Mouse (Mus musculus): Measurements from ENCODE around the gene Rhov.
A peak's percentile ranks its signal among the peaks of the same experiment; 100 is the strongest.

Gene Rhov

DNA sequence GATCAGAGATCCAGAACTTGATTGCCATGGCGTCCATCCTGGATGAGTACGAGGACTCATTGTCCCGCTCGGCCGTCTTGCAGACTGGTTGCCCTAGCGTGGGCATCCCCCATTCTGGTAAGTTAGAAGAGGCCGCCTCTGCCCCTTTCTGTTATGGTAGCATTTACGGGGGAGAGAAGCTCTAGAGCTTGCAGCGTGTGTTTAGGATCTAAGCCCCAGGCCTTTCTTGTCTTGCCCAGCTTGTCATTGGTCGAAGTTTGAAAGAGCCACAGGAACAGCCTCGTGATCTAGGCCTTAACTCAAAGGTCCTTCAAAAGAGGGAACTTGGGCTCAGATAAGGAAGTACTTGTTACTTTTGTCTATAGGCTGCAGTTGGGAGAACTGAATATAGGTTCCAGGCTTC lies 17.9 kb upstream of the Rhov start:
- DNase-seq (ENCODE audit: extremely low spot score) = no peak

DNA sequence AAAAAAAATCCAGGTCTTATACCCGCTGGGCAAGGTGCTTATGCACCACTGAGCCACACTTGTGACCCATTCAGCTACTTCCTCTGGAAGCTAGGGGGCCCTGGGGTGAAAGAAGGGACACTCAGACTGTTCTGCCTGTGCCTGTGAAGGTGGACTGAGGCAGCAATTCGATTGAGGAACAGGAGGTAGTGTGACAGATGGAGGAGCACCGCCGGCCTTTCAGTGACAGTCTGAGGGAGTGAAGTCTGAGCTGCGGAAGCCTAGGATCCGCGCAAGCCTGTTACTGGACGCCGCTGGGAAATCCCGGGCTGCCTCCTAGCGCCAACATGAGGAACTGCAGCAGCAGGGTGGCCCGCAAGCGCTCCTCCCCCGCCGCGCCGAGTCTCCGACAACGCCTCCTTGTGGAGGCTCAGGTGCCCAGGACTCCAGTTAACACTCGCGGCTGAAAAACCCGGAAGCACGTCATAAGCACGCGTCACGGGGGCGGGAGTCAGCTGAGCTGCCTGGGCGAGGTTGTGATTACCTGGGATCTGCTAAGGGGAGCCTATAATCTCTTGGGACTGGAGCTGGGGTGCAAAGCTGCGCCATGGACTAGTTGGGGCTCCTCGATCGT lies 17.3 kb upstream of the Rhov start, which contains the start of gene Vps18:
Vps18 (plus strand) TSS at position 471 of the 613 bp plus-strand sequence.
- peak; percentile 99 for DNase-seq (ENCODE audit: extremely low spot score)

DNA sequence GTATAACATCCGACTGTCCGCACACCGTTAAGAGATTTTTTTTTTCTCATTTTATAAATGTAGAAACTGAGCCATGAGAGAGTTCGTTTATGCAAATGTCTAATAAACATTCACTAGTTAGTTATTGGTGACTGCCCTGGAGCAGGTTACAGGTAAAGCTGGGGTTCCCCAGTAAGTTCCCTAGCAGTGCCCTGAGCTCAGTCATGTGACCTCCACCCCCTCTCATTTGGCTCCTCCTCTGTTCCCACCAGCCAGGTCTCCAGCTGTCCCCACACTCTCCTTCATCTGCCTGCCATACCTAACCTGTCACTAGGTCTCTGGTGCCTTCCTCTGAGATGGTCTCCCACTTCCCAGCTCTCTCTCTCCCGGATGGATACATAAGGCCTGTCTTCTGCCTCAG lies 16.3 kb upstream of the Rhov start:
- no peak for DNase-seq (ENCODE audit: extremely low spot score)

DNA sequence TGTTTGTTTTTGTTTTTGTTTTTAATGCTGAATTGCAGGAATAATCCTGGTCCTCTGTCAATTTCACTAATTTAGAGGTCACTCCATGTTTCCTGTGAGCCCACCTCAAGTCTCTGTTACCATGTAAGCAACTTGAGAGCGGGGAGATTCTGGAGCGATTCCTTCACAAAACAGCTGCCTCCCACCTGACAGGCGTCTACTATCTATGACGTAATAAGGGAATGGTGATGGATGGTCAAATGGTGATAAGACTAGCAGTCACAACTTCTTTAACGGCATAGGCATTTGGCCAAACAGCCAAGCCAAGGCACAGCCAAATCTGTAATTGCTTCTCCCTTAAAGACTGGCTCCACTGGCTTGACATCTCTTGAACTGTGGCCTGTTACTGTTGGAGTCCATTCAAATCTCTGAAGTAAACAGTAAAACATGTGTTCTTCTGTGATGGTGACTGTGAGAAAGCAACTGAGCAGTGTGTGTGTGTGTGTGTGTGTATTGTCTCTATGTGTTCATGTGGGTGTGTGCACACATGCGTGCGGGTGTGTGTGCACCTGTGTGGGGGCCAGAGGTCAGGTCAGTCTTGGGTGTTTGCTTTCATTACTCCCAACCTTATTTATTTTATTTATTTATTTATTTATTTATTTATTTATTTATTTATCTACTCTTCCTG lies 11.0 kb upstream of the Rhov start:
- no peak for DNase-seq (ENCODE audit: extremely low spot score)

DNA sequence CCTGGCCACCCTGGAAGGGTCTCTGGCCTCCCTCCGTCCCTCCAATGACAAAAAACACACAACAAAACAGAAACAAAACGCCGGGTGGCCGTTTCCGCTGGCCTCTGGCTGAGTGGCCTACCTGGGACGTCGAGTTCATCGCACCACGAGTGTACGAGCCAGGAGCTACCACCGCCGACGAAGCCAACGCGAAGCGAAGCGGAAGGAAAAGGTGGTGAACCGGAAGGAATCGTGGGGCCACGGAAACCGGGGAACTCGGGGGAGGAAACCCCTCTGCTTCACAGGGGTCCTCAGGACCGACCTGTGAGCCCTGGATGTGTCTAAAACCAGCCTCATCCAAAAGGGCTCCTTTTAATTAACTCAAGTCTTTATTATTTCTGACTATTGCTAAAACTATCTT lies 6.7 kb upstream of the Rhov start:
- no peak for DNase-seq (ENCODE audit: extremely low spot score)

DNA sequence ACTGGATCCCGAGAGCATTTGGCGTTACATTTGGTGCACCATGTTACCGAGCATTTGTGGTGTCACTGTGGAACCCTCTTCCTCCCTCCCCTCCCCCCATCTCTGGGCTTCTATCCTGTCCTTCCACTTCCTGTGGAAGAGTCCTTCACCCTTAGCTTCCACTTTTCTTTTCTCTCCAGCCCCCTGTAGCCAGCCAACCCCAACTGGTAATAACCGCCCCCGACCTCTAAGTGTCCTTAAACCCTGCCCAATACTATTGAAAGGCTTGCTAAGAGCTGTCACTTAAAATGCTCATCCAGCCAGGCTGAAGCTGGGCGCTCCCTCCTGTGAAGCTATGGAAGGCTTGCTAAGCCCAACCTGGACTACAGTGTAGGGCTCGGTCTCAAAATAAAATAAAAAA lies 5.9 kb upstream of the Rhov start:
- DNase-seq (ENCODE audit: extremely low spot score) = no peak

DNA sequence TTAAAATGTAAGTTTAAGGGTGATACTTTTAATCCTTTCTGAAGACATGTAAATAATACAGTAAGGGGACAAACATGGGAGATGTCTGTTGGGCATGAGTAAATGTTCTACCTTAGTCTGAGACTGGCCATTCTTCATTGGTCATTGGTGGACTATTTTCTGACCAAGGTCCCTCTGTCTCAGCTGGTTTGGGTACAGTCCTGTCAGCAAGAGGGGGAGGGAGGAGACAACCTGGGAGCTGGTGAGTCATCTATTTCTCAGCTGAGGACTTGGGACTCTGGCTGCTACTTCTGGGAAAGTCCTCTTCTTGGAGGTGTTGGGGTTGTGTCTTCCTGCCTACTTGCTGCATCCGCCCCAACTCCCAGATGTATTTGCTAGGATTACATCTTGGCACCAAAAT lies 3.1 kb upstream of the Rhov start:
- DNase-seq (ENCODE audit: extremely low spot score) = no peak

DNA sequence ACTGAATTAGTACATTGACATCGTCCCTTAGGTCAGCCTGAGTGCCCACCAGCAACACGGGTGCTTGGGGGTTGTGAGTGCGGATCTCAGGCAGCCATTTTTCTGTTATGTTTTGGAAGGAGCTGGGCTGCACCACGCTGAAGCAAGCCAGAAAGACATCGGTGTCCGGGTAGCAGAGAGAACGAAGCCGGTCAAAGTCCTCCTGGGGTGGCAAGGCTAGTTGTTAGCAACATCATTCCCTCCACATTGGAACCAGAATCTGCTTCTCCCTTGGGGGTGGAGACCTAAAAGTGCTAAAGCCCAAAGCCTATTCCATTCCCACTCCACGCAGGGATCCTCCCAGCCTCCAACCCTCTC lies 808 bp downstream of the Rhov start:
- DNase-seq (ENCODE audit: extremely low spot score) = no peak

DNA sequence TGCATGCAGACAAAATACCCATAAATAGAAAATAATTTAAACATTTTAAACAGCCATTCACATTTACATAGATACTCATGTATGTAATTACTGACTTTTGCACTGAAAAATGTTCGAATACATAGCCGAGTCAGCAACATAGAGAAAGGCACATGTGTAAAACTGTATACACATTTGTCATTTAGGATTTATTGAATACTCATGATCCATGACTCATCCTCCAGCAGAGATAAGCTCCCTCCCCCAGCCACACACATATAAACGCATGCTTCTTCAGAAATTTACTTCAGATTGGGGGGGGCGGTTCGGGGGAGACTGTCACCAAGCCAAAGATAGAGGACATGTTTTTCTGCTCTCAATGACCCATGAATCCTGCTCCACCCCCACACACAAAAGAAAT lies 7.3 kb downstream of the Rhov start:
- no peak for DNase-seq (ENCODE audit: extremely low spot score)

DNA sequence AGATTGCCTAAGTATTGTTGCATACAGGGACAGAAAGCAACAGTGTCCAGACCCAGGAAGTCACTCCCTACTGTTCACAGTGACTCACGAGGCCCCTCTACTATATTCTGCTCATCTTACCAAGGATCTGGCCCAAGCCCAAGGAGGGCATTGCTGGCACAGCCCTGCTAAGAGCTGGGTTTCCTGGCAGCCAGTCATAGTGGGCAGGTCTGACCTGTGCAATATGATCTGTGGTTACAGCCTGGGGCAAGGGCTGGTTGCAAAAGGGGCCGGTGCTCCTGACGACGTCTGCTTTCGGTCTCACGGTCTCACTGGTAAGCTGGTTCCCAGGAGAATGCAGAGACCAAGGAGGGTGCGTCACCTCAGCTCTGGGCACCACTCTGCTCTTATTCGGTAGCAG lies 8.1 kb downstream of the Rhov start:
- no peak for DNase-seq (ENCODE audit: extremely low spot score)

DNA sequence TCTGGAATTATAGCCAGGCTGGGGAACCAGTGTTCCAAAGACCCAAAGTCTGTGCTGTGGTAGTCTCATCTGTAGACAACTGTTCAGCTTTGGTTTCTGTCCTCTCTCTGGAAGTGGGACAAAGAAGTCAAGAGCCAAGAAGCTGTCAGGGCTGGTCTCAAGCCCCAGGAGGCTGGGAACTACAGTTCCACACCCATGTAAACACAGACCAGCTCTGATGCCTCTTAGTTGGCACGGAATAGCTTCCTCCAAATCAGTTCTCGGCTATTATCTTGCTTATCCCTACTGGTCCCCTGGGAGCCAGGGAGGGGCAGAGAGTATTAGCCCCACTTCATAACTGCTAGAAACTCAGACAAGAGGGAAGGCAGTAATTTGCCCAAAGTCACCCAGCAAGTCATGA lies 9.7 kb downstream of the Rhov start:
- no peak for DNase-seq (ENCODE audit: extremely low spot score)

DNA sequence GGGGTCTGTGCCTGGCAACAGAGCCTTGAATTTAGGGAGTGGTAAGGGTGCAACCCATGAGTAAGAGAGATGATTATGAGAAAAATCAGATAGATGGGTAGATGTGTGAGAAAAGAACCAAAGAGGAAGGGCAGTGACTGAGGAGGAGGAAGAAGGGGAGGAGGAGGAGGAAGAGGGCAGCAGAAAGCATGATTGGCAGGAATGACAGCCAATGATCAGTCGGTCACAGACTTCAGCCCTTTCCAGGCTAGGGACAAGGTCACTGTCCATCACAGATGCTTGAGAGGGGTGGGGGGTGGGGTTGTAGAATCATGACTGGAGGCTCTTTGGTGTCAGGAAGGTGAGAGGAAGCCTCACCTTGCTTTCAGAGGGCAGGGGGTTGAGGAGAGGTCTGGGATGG lies 10.6 kb downstream of the Rhov start:
- DNase-seq (ENCODE audit: extremely low spot score) = no peak

DNA sequence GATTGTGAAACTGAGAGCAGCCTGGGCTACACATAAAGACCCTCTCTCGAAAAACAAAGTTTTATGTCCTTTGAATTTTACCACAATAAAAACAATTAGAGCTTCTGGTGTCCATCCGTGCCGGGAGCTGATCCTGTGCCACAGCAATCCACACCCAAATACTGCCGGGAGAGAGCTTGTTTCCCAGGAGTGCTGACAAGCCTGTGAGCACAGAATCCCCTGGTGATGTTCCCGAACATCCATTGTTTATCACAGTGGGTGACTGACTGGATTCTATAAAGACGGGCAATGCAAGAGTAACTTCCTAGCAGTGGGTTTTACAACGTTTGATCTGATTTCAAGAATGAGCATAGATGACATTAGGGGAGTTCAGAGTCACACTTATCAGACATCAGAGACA lies 16.1 kb downstream of the Rhov start:
- DNase-seq (ENCODE audit: extremely low spot score) = no peak

DNA sequence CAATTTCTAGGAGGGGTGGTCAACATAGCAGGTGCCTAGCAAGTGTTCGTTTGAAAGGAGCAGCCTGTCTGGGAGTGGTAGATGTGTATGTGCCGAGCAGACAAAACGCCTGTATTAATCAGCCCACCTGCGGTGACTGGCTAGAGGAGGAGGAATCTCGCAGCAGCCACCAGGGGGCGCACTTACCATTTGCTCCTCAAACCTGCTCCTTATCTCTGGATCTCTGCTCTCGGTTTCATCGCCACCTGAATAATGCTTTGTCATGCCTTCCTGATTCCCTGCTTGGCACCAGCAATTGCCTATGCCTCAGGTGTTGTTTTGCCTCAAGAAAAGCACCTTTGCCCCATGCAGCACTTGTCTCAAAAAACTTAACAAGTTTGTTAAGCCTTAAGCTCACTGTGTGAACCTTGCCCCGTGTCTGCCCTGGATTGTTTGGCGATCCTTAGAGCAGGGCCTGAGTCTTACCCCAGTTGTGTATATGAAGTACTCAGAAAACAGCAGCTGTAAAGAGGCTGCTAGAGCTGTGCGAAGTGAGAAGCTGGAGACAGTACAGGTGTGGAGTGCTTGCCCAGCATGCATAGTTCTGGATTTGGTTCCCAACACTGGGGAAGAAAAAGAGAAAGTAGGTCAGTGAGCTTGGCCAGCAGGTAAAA lies 20.1 kb downstream of the Rhov start:
- peak; percentile 82 for DNase-seq (ENCODE audit: extremely low spot score)

DNA sequence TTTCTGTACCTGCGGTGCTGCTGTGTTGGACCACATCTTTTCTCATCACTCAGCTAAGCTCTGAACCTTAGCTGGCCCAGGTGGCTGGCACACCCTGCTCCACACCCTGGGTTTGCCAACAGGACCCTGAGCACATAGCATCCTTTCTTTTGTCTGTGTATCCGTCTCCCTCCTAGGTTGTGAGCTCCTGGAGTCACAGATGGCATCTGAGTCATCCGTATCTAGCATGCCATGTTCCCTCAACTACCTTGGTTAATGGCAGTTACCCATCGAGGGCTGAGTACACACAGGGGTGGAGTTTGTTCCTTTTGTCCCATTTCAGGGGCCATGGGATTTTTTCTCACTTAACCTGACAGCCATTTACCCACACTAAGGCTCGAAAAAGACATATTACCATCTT lies 20.7 kb downstream of the Rhov start:
- DNase-seq (ENCODE audit: extremely low spot score) = no peak

DNA sequence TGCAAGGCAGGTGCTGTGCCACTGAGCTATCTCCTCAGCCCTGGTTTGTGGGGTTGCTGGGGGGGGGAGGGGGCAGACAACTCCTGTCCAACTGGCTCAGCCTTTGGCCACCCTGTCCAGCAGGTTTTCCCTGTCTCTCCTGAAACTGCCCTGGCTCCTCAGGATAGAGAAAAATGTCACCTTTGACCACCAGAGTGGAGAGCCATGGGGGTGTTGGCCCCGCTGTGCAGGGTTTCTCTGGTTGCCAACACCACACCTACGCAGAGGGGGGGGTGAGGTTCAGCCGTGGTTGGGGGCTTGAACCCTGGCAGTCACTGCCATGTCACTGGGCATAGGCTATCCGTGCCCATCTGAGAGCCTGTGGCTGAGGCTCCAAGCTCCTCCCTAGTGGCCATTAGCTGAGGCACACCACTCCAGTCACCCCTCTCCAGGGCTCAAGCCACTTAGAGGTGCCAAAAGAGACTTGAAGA lies 21.4 kb downstream of the Rhov start:
- no peak for DNase-seq (ENCODE audit: extremely low spot score)

DNA sequence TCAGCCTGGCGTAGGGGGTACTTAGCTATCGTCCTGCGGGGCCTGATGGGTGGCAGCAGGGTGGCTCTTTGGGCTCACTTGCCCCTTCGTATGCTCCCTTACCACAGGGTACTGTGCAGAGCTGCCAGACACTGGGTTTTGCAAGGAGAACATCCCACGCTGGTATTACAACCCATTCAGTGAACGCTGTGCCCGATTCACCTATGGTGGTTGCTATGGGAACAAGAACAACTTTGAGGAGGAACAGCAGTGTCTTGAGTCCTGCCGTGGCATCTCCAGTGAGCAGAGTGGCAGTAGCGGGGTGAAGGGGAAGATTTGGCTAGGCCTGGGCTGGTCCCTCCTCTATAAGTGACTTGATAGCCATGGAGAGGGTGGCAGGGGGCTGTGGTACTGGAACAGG lies 23.2 kb downstream of the Rhov start:
- no peak for DNase-seq (ENCODE audit: extremely low spot score)

DNA sequence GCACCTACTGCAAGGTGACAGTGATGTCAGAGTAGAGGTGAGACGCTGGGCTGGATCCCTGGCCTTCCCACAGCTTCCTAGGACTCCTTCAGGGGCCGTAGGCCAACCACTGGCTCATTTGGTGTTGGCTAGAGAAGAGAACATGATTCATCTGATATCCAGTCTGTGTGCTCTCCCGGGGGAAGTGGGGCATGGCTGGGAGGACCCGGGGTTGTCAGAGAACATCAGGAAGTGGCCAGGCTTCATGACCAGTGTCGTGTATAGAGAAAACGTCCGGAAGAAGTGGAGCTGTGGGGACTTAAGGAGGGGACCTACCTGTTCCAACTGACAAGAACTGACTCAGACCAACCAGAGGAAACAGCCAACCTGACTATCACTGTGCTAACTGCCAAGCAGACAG lies 25.8 kb downstream of the Rhov start:
- no peak for DNase-seq (ENCODE audit: extremely low spot score)

DNA sequence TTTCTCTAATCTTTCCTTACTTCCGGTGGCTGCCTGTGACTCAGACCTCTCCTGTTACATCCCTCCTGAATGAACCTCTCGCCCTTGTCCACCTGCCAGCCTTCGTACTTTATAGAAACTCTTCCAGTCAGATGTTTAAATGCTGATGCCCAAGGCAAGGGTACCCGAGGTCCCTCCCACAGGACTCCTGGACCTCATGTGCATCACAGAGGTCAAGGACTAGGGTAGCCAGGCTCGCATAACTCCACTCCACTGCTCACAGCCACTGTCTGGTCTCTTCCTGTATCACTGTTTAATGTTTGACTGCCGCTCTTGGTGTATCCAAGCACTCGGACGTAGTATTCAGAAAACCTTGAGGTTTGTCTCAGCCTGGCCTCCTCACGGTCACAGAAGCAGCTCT lies 28.5 kb downstream of the Rhov start:
- DNase-seq (ENCODE audit: extremely low spot score) = no peak

DNA sequence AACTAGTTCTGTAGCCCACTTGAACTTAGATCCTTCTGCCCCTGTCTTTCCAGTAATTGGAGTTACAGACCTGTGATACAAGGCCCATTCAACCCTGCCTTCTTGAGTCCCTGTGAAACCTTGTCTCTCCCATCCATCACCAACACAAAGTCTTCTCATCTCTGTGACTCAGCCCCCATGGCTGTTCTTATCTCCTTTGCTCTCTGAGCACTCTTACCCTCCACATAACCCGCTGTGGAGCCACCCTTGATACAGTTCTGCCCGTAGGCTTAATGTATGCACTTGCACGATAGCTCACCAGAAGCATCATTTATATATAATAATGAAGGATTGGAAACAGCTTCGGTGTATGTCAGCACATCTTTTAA lies 30.3 kb downstream of the Rhov start:
- DNase-seq (ENCODE audit: extremely low spot score) = no peak

DNA sequence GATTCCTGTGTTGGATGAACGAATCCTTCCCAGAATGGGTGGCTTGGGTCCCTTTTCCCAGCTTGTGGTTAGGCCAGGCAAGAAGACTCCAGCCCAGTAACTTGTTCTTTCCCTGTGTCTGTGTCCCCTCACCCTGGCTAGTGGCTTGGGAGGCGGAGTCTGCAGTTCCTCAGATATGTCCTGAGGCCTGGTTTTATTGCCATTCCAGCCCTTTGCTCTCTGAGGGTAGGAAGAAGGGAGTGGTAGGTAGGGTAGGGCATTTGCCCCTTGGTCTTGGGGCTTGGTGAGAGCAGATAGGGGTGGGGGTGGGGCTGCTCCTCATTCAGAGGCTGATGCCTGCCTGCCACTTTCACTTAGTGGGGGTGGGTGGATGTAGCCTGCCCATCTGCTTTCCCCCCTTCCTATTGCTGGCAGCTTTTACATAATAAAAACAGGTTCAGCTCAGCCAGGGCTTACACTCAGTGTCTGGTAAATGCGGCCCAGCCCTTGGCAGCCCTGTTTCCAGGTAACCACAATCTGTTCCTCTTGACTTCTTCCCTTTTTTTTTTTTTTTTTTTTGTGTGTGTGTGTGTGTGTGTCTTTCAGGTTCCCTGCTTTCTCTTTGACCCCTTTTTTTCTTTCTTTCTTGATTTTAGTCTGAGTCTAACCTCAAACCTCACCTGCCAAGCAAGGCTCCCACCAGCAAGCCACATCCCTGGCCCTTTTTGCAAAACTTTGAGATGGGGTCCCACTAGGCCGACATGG lies 30.8 kb downstream of the Rhov start:
- no peak for DNase-seq (ENCODE audit: extremely low spot score)

DNA sequence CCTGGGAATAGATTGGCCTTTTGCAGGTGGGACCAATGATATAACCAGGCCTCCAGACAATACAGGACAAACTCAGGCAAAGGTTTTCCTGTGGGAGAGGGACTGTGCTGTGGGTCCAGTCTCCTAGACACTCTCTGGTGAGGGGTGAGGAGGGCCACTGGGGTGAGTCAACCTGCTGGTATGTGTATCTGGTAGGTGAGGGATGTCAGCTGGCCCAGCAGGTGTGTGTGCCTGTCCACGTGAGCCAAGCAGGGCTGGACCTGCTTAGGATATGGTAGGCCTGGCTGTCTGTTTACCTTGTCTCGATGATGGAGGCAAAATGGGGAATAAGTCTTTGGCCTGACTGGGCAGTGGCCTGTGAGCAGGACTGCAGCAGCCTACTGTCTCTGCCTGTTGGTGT lies 32.4 kb downstream of the Rhov start:
- no peak for DNase-seq (ENCODE audit: extremely low spot score)

DNA sequence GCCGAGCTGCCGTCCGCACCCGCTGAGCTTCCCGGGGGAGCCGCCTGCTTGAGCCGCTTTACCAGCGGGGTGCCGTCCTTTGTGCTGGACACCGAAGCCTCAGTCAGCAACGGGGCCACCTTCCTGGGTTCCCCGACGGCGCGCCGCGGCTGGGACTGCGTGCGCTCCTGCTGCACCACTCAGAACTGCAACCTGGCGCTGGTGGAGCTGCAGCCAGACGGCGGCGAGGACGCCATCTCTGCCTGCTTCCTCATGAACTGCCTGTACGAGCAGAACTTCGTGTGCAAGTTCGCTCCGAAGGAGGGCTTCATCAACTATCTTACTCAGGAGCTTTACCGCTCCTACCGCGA lies 33.2 kb downstream of the Rhov start:
- peak; percentile 35 for DNase-seq (ENCODE audit: extremely low spot score)

All from embryo, embryonic 9.5 days (tissue).